Mouse (Mus musculus): ENCODE data around the gene Olfr1388. TPM values are rescaled to one million over a fixed set of nuclear protein-coding genes. Genes with fewer than 3 reads are reported as not detected.

Gene Olfr1388
- polyA plus RNA-seq (2012; rRNA removed; ENCODE audit: low replicate concordance) = 0.50 and 2.1 TPM in 2 replicates

DNA sequence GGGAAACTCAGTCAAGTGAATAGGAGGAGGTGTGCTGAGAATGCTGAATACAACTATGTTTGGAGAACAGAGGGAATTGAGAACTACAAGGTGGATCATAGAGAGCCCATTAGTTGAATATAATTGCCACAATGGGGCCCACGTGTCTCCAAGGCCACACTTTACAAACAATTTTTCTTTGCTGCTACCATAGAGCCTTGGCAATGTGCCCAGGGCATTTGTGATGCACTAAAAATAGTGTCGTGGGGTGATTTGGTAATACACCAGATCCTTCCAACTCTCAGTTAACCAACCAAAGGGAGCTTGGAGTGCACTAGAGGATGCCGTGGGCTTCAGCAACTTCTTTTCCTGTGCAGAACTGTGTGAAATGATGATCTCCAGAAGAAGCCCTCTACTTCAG is at the start of gene Olfr1388:
TSS of gene Olfr1388 (plus strand) at position 214 of the 400 bp plus-strand sequence.

GRCm38 (mm10) chr11:49422767-49423166 is 13.7 kb upstream of the Olfr1388 start, which contains the start of gene Olfr1389:
Olfr1389 (plus strand) TSS chr11:49423067.

GRCm38 (mm10) chr11:49455043-49455442 is 18.6 kb downstream of the Olfr1388 start, which contains the start of gene Olfr1387:
Olfr1387 (plus strand) TSS chr11:49455343.

DNA sequence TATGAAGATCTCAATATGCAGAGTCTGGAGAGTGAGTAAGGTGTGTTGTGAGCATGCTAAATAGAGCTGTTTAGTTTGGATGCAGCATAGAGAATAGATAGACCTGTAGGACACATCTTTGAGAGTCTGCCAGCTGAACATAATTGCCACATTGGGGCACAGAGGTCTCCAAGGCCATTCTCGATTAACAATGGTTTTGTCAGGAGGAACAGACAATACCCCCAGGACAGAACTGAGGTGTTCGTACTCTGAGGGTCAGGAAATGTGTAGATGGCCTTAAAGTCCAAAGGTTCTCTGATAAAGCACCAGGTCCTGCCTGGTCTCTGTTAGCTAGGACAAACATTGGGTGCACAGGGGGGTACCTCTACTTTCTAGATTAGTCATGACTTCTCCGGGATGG is 28.3 kb downstream of the Olfr1388 start, which contains the start of gene Olfr1386:
TSS of gene Olfr1386 (plus strand) at position 301 of the 400 bp plus-strand sequence.

GRCm38 (mm10) chr11:49488770-49489169 is 52.3 kb downstream of the Olfr1388 start, which contains the start of gene Olfr1385:
Olfr1385 (plus strand) TSS chr11:49489070.

Other genes starting within 250 kb of the Olfr1388 start
- gene Btnl9, start 249.5 kb upstream of the Olfr1388 start, polyA plus RNA-seq (2012; rRNA removed; ENCODE audit: low replicate concordance) = 21.7 and 60.9 TPM in 2 replicates
- gene Zfp62, start 233.3 kb upstream of the Olfr1388 start, polyA plus RNA-seq (2012; rRNA removed; ENCODE audit: low replicate concordance) = 1.5 and 3.9 TPM in 2 replicates
- 159 and 174 TPM in 2 replicates for gene Mgat1, start 192.4 kb upstream of the Olfr1388 start, polyA plus RNA-seq (2012; rRNA removed; ENCODE audit: low replicate concordance)
- gene Olfr1393, start 158.3 kb upstream of the Olfr1388 start, polyA plus RNA-seq (2012; rRNA removed; ENCODE audit: low replicate concordance) = 0.19 and 0.28 TPM in 2 replicates
- gene Olfr1392, start 151.3 kb upstream of the Olfr1388 start, polyA plus RNA-seq (2012; rRNA removed; ENCODE audit: low replicate concordance) = 0.06 and 0.17 TPM in 2 replicates
- gene Olfr10, start 131.9 kb upstream of the Olfr1388 start, polyA plus RNA-seq (2012; rRNA removed; ENCODE audit: low replicate concordance) = not detected in 2 replicates
- gene Olfr1391, start 113.9 kb upstream of the Olfr1388 start, polyA plus RNA-seq (2012; rRNA removed; ENCODE audit: low replicate concordance) = not detected in 2 replicates
- gene Olfr1390, start 101.4 kb upstream of the Olfr1388 start, polyA plus RNA-seq (2012; rRNA removed; ENCODE audit: low replicate concordance) = not detected in 2 replicates
- gene Olfr1389, start 13.6 kb upstream of the Olfr1388 start, polyA plus RNA-seq (2012; rRNA removed; ENCODE audit: low replicate concordance) = not detected in 2 replicates
- gene Olfr1387, start 18.7 kb downstream of the Olfr1388 start, polyA plus RNA-seq (2012; rRNA removed; ENCODE audit: low replicate concordance) = not detected in 2 replicates
- gene Olfr1386, start 28.4 kb downstream of the Olfr1388 start, polyA plus RNA-seq (2012; rRNA removed; ENCODE audit: low replicate concordance) = not detected in 2 replicates
- not detected in 2 replicates for gene Olfr1385, start 52.4 kb downstream of the Olfr1388 start, polyA plus RNA-seq (2012; rRNA removed; ENCODE audit: low replicate concordance)
- gene Olfr1384, start 70.1 kb downstream of the Olfr1388 start, polyA plus RNA-seq (2012; rRNA removed; ENCODE audit: low replicate concordance) = not detected in 2 replicates
- gene Olfr1383, start 83.0 kb downstream of the Olfr1388 start, polyA plus RNA-seq (2012; rRNA removed; ENCODE audit: low replicate concordance) = not detected in 2 replicates
- gene Olfr1382, start 91.6 kb downstream of the Olfr1388 start, polyA plus RNA-seq (2012; rRNA removed; ENCODE audit: low replicate concordance) = not detected in 2 replicates
- not detected in 2 replicates for gene Olfr1381, start 106.8 kb downstream of the Olfr1388 start, polyA plus RNA-seq (2012; rRNA removed; ENCODE audit: low replicate concordance)
- not detected in 2 replicates for gene Olfr1380, start 120.3 kb downstream of the Olfr1388 start, polyA plus RNA-seq (2012; rRNA removed; ENCODE audit: low replicate concordance)
- gene Flt4, start 172.6 kb downstream of the Olfr1388 start, polyA plus RNA-seq (2012; rRNA removed; ENCODE audit: low replicate concordance) = 10.8 and 19.1 TPM in 2 replicates
- 1.1 and 2.2 TPM in 2 replicates for gene Scgb3a1, start 227.0 kb downstream of the Olfr1388 start, polyA plus RNA-seq (2012; rRNA removed; ENCODE audit: low replicate concordance)